Mouse (Mus musculus): ENCODE measurements around the gene Map3k1.

- TF ChIP-seq CTCF (IDR thresholded peaks at IDR 0.05; ENCODE audit: borderline replicate concordance, extremely low read depth, insufficient read depth, insufficient read length) (no peak), POLR2A (IDR thresholded peaks at IDR 0.05; ENCODE audit: borderline replicate concordance, extremely low read depth, insufficient read depth, insufficient read length, poor library complexity, severe bottlenecking) (no peak)
Measured at GRCm38 (mm10) chr13:111856232-111856631, 47.4 kb upstream of the Map3k1 start.
